Mouse (Mus musculus) c-Kit-positive CD71-positive TER-119-positive erythroid progenitor cells, embryonic 14.5 days (primary cell): Measurements from ENCODE around the gene Ikbke.

ENCODE experiments used
- DNase-seq: peaks from one replicate; pipeline ENCODE4 v3.0.0-alpha.2; 2013; ENCODE audit warnings: low spot score

Gene Ikbke

DNA sequence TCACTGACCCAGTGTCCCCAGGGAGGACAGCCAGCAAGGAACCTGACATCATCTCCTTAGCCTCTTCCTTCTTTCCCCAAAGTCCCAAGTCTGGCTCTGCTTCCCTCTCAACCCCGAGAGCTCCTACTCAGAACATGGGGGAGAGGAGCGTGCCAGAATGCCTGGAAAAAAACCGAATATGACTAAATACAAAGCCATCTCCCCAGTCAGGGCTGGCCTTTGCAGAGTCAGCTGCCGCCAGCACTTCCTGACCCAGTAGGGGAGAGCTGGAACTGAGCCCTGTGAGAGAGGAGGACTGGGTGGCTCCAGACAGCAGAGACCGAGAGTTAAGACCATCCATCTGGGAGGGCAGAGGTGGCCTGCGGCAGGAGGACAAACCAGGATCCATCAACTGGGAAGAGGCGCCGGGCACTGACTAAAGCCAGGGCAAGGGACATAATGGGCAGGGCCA is 40.5 kb downstream of the Ikbke start:
- no peak for DNase-seq

DNA sequence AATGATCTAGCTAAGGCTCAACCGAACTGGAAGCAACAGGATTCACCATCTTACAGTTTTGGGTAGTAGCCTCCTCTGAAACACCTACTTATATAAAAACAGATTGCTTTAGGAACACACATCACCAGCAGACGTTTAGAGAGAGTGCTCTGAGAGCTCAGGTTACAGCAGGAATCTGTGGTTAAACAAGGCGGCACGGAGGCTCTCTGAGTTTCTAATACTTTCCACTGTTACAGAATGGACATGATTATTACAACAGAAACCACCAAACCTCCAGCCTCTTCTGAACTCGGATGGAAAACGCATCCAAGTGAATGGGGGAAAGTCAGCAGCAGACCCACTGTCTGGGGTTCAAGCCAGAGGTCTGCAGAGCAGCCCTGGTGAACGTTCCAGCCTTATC is 43.3 kb downstream of the Ikbke start:
- no peak for DNase-seq

GRCm38 (mm10) chr1:131233527-131233926 is 45.9 kb downstream of the Ikbke start:
- DNase-seq = no peak

- DNase-seq = no peak
Observed at GRCm38 (mm10) chr1:131228659-131229058, 50.7 kb downstream of the Ikbke start.

GRCm38 (mm10) chr1:131228225-131228624 is 51.2 kb downstream of the Ikbke start:
- no peak for DNase-seq

DNA sequence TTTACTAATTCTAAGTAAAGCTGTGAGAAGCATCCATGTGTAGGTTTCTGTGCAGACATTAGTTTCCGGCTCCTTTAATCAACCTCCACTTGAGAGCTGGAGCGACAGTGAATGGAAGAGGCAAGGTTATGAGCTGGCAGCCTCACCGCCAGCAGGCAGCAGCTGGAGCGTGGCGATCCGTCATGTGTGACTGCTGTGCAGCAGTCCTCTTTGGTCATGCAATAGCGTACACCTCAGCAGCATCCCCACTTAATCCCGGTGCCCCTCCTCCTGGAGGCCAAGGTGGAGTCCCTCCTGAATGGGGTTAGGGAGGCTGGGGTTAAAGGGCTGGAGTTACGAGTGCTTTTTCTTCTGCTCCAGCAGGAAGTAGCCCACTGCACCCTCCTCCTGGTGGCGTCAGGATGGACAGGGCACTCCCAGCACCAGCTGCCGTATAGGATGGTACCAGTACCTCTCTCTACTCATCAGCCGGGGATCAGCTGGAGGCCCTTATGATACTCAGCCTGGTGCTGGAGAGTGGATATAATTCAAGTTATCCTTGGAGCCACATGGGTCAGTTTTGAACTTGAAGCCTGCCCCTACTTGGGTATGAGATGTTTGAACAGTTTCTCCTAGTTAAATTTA is 54.4 kb downstream of the Ikbke start:
- DNase-seq = no peak

- DNase-seq = no peak
Observed at GRCm38 (mm10) chr1:131223345-131223744, 56.1 kb downstream of the Ikbke start.

DNA sequence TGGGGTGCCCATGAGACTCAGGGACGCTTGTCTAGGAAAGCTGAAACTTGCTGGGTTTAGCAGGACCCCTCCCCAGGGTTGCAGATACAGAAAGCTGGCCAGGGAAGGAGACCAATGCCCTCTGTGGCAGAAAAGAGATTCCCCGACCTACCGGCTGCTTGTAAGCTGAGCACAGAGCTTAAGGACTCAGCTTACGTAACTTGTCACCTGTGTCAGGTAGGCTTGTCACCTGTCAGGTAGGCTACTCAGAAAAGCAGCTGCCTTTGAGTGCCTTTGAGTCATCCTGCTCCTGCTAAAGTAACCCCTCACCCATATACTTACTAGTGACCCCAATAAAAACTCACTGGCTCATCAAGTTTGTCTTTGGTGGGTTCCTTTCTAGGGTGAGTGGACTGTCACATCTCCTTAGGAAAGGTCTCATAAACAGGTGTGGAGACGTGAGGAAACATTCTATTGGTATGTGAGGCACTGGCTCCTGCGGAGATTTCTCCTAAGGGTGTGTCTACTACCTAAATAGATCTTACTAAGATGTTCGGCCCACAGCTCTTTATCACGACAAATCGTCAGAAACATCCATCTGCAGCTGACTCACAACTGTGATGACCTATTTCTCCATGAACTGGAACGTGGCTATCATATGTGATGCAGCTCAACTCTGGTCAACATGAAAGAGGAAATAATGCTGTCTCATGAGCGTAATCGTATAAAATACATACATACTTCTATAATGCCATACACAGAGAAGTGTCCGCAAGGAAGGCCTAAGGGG is 57.4 kb downstream of the Ikbke start:
- no peak for DNase-seq

DNA sequence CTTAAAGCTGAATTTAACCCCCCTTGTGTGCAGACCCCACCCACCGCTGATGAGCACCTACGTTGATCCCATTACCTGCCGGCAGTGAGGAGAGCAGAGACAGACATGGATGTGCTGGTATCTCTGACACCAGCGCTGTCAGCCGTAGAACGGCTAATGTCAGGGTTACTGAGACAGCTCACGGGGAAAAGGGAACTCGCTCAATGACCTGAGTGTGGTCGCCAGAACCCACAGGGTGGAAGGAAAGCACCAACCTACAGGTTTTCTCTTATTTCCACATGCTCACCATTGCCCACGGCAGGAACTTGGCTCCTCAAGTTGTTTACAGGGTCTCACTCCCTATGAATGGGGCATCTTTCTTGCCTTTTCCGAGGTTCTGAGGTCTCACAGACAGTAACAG is 60.5 kb downstream of the Ikbke start:
- DNase-seq = no peak

DNA sequence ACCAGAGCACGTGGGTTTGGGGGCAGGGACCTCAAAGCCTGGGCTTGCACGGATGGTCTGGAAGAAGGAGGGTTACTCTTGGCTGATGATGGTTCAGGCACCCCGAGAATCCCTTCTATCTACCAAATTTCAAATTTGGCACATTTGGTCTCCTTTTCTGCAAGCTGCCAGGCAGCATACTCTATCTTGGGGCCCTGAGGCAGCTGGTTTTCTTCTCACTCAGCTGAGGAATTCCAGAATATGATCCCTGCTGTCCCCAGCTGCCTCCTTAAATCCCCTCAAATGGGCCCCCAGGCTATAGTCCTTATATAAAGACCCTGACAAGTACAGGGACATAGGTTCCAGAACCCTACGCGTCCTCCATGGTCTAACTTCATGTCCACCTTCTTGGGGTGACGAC is 66.0 kb downstream of the Ikbke start:
- DNase-seq = no peak

DNA sequence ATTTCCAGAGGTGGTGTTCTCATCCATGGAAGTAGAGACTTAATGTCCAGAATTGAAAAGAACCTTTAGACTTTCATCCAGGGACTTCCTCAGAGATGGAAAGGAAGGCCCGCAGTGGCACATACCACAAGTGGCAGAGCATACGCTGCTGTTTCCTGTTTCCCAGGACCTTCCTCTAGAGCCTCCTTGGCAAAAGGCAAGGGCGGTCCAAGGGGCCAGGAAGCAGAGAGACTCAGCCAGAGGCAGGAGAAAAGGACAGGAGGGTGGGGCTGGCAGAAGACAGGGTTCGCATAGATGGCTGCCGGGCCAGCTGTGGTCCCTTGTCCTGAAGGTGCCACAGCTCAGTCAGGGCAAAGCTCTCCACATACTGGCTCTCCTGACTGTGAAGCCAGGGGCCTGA is 66.5 kb downstream of the Ikbke start:
- DNase-seq = no peak

DNA sequence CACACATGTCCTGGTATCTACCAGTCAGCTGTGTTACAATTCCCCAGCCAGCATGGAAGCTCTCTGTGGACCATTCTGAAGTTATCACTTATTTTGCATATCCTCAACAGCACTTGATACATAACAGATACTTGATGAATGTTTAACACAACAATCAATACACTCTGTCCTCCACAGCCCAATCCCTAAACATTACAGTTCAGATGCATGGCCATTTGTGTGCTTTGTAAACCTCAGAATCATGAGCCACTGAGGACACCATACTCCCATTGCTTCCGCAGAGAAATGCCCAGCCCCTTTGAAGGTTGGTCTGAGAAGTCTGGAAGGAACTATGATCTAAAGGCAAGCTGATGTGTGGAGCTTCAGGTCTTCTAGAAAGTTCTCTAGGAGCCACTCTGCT is 67.8 kb downstream of the Ikbke start:
- DNase-seq = no peak

DNA sequence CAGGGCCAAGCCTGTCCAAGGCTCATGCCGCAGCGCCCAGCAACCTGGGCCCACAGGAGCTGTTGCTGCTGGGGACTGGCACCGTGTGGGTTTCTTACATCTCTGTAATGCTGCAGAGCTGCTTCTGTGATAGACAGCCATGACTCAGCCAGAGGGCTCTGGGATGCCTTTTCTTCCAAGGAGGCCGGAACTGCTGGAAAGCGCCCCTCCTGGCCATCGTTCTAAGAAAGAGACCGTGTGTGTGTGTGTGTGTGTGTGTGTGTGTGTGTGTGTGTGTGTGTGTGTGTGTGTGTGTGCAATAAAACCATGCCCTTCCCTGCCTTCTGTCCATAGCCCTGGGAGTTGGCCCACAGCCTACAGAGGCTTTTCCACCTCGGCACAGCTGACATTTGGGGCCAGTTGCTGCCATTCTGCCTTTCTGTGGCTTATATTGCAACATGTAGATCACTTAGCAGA is 69.4 kb downstream of the Ikbke start:
- no peak for DNase-seq

- no peak for DNase-seq
Observed at GRCm38 (mm10) chr1:131208800-131209199, 70.6 kb downstream of the Ikbke start.

DNA sequence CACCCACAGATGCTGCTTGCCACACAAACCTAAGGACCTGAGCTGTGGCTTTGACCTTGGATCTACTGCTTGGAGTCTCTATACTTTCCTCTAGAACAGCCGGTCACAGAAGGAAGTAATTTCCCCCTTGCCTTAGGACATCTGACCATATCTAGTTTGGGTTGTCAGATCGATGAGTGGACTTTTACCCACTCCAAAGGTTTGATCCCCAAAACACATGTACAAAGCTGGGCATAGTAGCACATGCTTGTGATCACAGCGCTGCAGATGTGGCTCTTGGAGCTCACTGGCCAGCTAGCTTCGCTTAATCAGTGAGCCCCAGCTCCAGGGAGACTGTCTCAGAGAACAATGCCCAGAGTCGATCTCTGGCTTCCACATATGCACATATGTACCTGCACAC is 71.3 kb downstream of the Ikbke start:
- DNase-seq = no peak

DNA sequence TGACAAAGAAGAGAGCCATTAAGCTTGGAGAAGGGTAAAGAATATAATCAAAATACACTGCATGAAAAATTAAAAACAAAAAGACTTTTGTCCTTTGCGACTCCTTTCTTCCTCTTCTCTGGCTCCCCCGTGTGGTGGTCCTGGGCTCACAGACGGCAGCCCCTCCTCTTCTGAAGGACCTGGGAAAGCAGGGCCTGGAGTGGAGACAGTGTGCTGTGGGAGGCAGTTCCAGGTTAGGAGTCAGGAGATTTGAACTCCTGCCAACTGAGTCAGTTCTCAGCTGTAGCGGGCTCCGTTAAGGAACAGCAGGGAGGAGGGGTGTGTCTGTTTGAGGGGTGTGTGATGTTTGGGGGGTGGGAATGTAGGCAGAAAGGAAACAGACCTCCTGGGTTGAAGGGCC is 71.9 kb downstream of the Ikbke start:
- no peak for DNase-seq

GRCm38 (mm10) chr1:131206342-131206741 is 73.1 kb downstream of the Ikbke start:
- DNase-seq = no peak

DNA sequence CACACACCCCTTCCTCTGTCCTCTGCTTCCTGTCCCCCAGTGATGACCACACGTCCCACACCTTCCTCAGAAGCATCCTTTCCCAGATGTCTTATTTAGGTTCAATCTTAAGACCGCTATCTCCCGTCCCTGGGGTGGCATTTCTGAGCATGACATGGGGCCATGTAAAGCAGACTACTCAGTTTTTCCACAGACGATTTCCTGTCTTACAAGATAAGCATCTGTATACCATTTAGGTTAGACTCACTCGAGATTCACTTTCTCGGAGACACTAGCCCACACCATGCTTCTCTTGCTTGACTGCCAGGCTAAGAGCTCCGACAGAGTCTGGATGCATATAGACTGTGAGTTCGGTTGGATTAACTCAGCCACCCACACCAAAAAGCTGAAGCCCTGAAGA is 74.9 kb downstream of the Ikbke start:
- no peak for DNase-seq
